Mouse (Mus musculus) layer of hippocampus, adult 6 months (tissue): ENCODE measurements around the gene Gm17783. TPM values are rescaled to one million over a fixed set of nuclear protein-coding genes. Genes with fewer than 3 reads are reported as not detected.

ENCODE experiments used
- long read RNA-seq, 2 experiments: library from polyadenylated mRNA; unstranded; transcript quantifications; one replicate each; pipeline ENCODE4 v2.0.0; 2019 to 2020
- polyA plus RNA-seq: library from polyadenylated mRNA; unstranded; fragments of <200 nt; fragmentation: Nextera tagmentation; gene quantifications from 2 replicates; pipeline ENCODE4 v1.2.3, GENCODE M21; 2021

Gene Gm17783
- polyA plus RNA-seq = not detected in 2 replicates
- long read RNA-seq, experiment 1 = 0 reads
- long read RNA-seq, experiment 2 = 0 reads

GRCm38 (mm10) chr16:45531950-45532349, at the start of gene Gm17783:
Gm17783 (minus strand) TSS chr16:45532050.

GRCm38 (mm10) chr16:45535009-45535408, 3.2 kb upstream of the Gm17783 start, which contains the start of gene Slc9c1:
Slc9c1 (plus strand) TSS chr16:45535309.

GRCm38 (mm10) chr16:45492927-45493326, 38.9 kb downstream of the Gm17783 start, which contains the start of gene Gm609:
Gm609 (minus strand) TSS chr16:45492969.

Other genes with a start within 250 kb of the Gm17783 start
- gene Cd200, start 123.0 kb downstream of the Gm17783 start, polyA plus RNA-seq = 111 and 129 TPM in 2 replicates
- 0.13 and 0.19 TPM in 2 replicates for gene Gm609, start 39.1 kb downstream of the Gm17783 start, polyA plus RNA-seq
- not detected in 2 replicates for gene Slc9c1, start 3.3 kb upstream of the Gm17783 start, polyA plus RNA-seq
- not detected in 2 replicates for gene Gcsam, start 78.3 kb upstream of the Gm17783 start, polyA plus RNA-seq
- gene BC016579, start 122.0 kb upstream of the Gm17783 start, polyA plus RNA-seq = 0.09 and 0.14 TPM in 2 replicates
- gene Tmprss7, start 161.6 kb upstream of the Gm17783 start, polyA plus RNA-seq = 0.55 and 0.77 TPM in 2 replicates
- gene Tagln3, start 192.6 kb upstream of the Gm17783 start, polyA plus RNA-seq = 580 and 591 TPM in 2 replicates
- gene Abhd10, start 210.9 kb upstream of the Gm17783 start, polyA plus RNA-seq = 25.9 and 26.4 TPM in 2 replicates